Mouse (Mus musculus) olfactory bulb, adult 2 months (tissue): ENCODE measurements around the gene Tex47.

Source experiments
- CTCF ChIP-seq: fragments of 200-500 bp; IDR thresholded peaks from 2 replicates; pipeline ENCODE4 v1.5.1; 2012; ENCODE audit warnings: low read depth, mild to moderate bottlenecking, low read length, moderate library complexity; ENCODE audit not compliant: insufficient read depth
- POLR2A ChIP-seq: fragments of 200-500 bp; IDR thresholded peaks from 2 replicates; pipeline ENCODE4 v1.6.1; 2012; ENCODE audit warnings: mild to moderate bottlenecking, low read depth, low read length, moderate library complexity; ENCODE audit not compliant: insufficient read depth

GRCm38 (mm10) chr5:7325594-7325993 is 21.7 kb downstream of the Tex47 start:
- TF ChIP-seq POLR2A (no peak), CTCF (no peak)
